Mouse (Mus musculus): ENCODE data around the gene Crybg1.
A peak's percentile ranks its signal among the peaks of the same experiment; 100 is the strongest.

The Crybg1 gene

DNA sequence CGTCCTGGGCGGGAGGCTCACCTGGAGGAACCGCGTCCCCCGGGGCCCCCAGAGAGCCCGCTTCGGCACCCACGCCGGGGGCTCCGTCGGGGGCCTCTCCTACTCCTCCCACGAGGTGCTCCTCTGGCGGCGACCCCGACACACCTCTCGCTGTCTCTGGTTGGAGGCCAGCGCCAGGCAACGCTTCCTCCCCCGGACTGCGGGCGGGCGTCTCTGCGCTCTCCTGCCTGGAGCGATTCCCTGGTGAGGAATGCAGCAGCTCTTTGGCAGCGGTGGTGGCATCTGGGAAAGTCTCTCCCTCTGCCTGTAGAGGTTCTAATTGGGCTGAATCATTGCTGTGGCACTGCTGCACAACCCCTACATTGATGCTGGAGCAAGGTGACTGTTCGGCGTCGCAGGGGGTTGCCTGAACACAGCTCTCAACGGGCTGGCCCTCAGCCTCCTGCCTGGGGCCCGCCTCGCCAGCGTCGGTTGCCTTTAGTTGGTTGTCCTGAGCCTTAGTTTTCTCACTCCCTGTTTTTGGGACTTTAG, 144.4 kb downstream of the Crybg1 start:
- DNase-seq: peak; percentile 95

GRCm38 (mm10) chr10:44003551-44004151, 145.0 kb downstream of the Crybg1 start:
- peak; percentile 98 for DNase-seq

GRCm38 (mm10) chr10:44002995-44003524, 145.6 kb downstream of the Crybg1 start:
- DNase-seq: no peak

DNA sequence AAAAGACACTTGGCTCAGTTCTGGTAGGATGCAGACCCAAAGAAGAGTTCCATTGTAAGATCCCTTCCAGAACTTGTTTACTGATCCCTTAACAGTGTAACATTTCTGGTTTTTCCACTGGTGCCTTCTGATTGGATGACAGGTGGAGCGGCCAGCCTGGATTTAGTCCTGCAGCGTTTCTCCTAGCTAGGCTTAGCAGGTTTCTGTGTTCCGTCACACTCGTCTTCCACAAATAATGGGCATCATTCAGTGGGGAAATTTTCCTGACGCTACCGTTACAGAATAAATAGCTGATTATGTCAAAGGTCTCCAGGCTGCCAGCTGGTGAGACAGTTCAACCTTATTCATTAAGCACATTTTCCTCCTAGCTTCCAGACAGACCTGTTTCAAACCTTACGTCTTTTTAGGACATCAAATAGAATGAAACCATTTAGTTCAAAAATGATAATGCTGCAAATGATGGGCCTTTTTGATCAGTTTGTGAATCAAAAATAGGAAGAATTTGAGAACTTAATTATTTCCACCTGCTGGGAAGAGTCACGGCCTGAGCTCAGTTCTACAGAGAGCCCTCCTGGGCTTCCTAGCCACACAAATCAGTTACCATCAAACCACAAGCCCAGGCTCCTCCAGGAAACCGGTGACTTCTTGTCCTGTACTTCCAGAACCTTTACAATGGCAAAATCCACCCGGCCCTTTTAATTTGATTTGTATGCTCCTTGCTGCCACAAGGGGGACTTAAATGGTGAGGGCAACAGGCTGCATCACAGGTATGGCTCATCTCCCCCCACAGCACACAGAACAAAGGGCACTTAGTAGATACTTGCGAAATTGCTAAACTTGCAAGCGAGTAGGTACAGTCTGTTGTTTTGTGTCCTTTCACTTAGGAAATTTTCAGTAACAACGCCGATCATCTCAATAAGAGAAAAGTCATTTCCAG, 146.4 kb downstream of the Crybg1 start:
- no peak for DNase-seq

GRCm38 (mm10) chr10:44000156-44000865, 148.3 kb downstream of the Crybg1 start:
- DNase-seq: no peak

- DNase-seq: peak; percentile 74
Observed at GRCm38 (mm10) chr10:43998503-43999082, 150.1 kb downstream of the Crybg1 start.

- peak; percentile 88 for DNase-seq
Observed at GRCm38 (mm10) chr10:43998023-43998422, 150.6 kb downstream of the Crybg1 start.

GRCm38 (mm10) chr10:43997276-43997675, 151.4 kb downstream of the Crybg1 start:
- DNase-seq: peak; percentile 89

- peak; percentile 92 for DNase-seq
Observed at GRCm38 (mm10) chr10:43995858-43996650, 152.6 kb downstream of the Crybg1 start.

- DNase-seq: peak; percentile 90
Observed at GRCm38 (mm10) chr10:43993198-43993597, 155.5 kb downstream of the Crybg1 start.

GRCm38 (mm10) chr10:43992506-43992905, 156.1 kb downstream of the Crybg1 start:
- no peak for DNase-seq

DNA sequence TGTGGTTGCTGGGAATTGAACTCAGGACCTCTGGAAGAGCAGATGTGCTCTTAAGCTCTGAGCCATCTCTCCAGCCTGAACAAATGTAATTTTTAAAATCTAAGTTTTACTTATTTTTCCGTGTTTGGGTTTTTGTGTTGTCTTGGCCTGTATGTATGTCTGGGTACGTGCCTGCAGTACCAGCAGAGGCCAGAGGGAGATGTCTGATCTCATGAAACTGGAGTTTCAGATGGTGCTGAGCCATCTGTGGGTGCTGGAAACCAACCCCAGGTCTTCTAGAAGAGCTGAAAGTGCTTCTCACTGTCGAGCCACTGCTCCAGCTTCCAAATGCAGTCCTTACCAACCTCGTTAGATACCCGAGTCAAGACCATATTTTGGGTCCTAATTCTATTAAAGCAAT, 157.4 kb downstream of the Crybg1 start:
- DNase-seq: peak; percentile 78

- no peak for DNase-seq
Observed at GRCm38 (mm10) chr10:43983866-43984265, 164.8 kb downstream of the Crybg1 start.

- DNase-seq: peak; percentile 72
Observed at GRCm38 (mm10) chr10:43983241-43983640, 165.4 kb downstream of the Crybg1 start.

- DNase-seq: peak; percentile 28
Observed at GRCm38 (mm10) chr10:43982470-43982869, 166.2 kb downstream of the Crybg1 start.

GRCm38 (mm10) chr10:43980742-43981141, 167.9 kb downstream of the Crybg1 start:
- DNase-seq: peak; percentile 43

DNA sequence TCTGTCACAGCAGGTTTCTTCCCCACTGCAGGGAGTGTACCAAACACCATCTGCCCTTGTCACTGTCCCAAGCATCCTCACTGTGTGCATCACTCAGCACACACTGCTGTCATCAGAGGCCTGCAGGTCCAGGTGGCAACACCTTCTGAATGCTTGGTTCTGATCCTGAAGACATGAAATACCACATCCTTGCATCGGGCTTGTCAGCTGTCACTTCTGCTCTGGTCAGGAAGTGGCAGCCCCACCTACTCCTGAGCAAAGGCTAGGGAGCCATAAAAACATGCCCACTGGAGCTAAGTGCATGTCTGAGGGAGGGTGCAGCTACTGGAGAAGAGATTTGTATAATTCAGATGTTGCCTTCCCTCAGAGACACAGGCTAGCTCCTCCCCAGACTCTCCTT, 168.6 kb downstream of the Crybg1 start:
- DNase-seq: peak; percentile 76

DNA sequence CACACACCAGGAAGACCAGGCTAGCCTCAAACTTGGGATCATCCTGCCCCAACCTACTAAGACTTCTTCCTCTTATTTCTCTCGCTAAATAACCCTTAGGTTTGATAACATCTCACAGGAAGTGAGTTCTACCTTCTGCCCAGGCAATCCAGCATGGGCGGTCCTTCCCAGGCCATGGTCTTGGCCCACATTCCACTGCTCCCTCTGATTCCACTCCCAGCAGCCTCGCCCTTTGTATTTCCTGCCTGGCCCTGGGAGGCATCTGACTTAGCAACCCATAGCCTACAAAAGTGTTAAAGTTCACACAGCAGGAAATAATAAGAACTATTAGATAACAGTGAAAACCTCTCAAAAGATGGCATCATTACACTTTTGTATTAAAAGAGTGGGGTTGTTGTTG, 171.3 kb downstream of the Crybg1 start:
- DNase-seq: peak; percentile 98

GRCm38 (mm10) chr10:43973244-43973643, 175.4 kb downstream of the Crybg1 start:
- peak; percentile 55 for DNase-seq

DNA sequence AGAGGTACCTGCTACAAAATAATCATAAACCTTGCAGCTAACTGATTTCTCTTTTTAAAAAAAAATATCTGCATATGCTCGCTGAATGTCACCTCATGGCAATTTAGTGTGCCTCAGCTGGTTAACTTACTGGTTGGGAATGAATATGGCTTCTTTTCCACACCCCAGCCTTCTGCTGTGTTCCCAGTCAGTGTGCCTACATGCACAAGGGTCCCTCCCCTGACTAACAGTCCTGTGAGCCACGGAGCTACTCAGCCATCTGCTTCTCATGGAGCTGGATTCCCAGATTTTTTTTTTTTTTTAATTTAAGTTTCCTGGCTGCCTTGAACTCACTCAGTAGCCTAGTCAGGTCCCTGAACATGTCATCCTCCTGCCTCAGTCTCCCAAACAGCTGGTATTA, 183.7 kb downstream of the Crybg1 start:
- no peak for DNase-seq

DNA sequence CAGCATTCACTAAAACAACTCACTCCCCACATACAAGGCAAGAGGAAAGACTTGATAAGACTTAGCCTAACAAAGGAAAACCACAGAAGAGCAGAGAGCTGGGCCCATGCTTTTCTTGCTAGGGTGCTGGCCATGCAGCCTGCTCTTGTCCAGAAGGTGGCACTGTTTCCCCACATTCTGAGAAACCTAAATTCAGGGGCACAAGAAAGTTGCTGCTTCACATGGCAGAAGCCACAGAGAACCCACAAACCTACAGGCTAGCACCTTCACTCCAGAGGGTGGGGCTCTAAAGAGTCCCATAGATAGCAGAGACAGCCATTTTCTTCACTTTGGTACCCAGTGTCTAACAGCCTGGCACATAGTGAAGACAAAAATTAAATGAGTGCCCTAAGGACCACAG, 194.7 kb downstream of the Crybg1 start:
- DNase-seq: no peak

- no peak for DNase-seq
Observed at GRCm38 (mm10) chr10:43945435-43945834, 203.2 kb downstream of the Crybg1 start.

All from heart, adult 11 months (tissue).